Mouse (Mus musculus) cerebral cortex, adult 2 months (tissue): ENCODE data around the gene Phospho2.

Experiments used
- WGBS: fragments of 180-500 bp; shearing (Covaris S2); methylation state at CpG from one replicate; pipeline ENCODE4 v1.1.7; 2018; 5-methylcytosine and 5-hydroxymethylcytosine counted together

The Phospho2 gene

GRCm38 (mm10) chr2:69789429-69790069 lies at the start of gene Phospho2, which contains the start of gene Ccdc173:
Gene Phospho2 (plus strand): TSS chr2:69789623.
Gene Ccdc173 (minus strand): TSS chr2:69789575.
- 1% methylated on average over 48 of the region's 48 CpGs for WGBS

GRCm38 (mm10) chr2:69745091-69745490 lies 44.3 kb upstream of the Phospho2 start:
- WGBS, result 85% methylated on average over 1 of the region's 1 CpGs

GRCm38 (mm10) chr2:69760980-69761379 lies 28.4 kb upstream of the Phospho2 start:
- 41% methylated on average over 5 of the region's 5 CpGs for WGBS

GRCm38 (mm10) chr2:69763340-69763739 lies 26.1 kb upstream of the Phospho2 start:
- WGBS, result 90% methylated on average over 4 of the region's 4 CpGs

- WGBS, result 86% methylated on average over 1 of the region's 1 CpGs
Measured at GRCm38 (mm10) chr2:69764716-69765115, 24.7 kb upstream of the Phospho2 start.

GRCm38 (mm10) chr2:69773331-69773730 lies 16.1 kb upstream of the Phospho2 start:
- 66% methylated on average over 3 of the region's 3 CpGs for WGBS

- 43% methylated on average over 7 of the region's 7 CpGs for WGBS
Measured at GRCm38 (mm10) chr2:69777985-69778835, 11.2 kb upstream of the Phospho2 start.

GRCm38 (mm10) chr2:69778836-69779177 lies 10.6 kb upstream of the Phospho2 start:
- 38% methylated on average over 5 of the region's 5 CpGs for WGBS

- WGBS, result 10% methylated on average over 9 of the region's 9 CpGs
Measured at GRCm38 (mm10) chr2:69788974-69789373, 449 bp upstream of the Phospho2 start.

- 3% methylated on average over 10 of the region's 10 CpGs for WGBS
Measured at GRCm38 (mm10) chr2:69790285-69790684, 862 bp downstream of the Phospho2 start.

GRCm38 (mm10) chr2:69790722-69791121 lies 1.3 kb downstream of the Phospho2 start:
- 69% methylated on average over 4 of the region's 4 CpGs for WGBS

GRCm38 (mm10) chr2:69802911-69803312 lies 13.5 kb downstream of the Phospho2 start:
- WGBS, result 61% methylated on average over 5 of the region's 5 CpGs

- WGBS, result 73% methylated on average over 8 of the region's 8 CpGs
Measured at GRCm38 (mm10) chr2:69803756-69804155, 14.3 kb downstream of the Phospho2 start.

GRCm38 (mm10) chr2:69804663-69805062 lies 15.2 kb downstream of the Phospho2 start:
- 92% methylated on average over 9 of the region's 9 CpGs for WGBS

- 82% methylated on average over 15 of the region's 15 CpGs for WGBS
Measured at GRCm38 (mm10) chr2:69810169-69810568, 20.7 kb downstream of the Phospho2 start.

- WGBS, result 67% methylated on average over 7 of the region's 7 CpGs
Measured at GRCm38 (mm10) chr2:69811349-69811748, 21.9 kb downstream of the Phospho2 start.

- 58% methylated on average over 5 of the region's 5 CpGs for WGBS
Measured at GRCm38 (mm10) chr2:69816575-69816974, 27.2 kb downstream of the Phospho2 start.

- 88% methylated on average over 9 of the region's 9 CpGs for WGBS
Measured at GRCm38 (mm10) chr2:69818350-69819085, 29.1 kb downstream of the Phospho2 start.

- WGBS, result 69% methylated on average over 1 of the region's 1 CpGs
Measured at GRCm38 (mm10) chr2:69820201-69820600, 30.8 kb downstream of the Phospho2 start.

GRCm38 (mm10) chr2:69821711-69822110 lies 32.3 kb downstream of the Phospho2 start, which contains the start of gene Klhl23:
Gene Klhl23 (plus strand): TSS chr2:69821944.
- WGBS, result 23% methylated on average over 8 of the region's 8 CpGs

- WGBS, result under 1% methylated on average over 79 of the region's 80 CpGs
Measured at GRCm38 (mm10) chr2:69822361-69823128, 33.1 kb downstream of the Phospho2 start.
